Mouse (Mus musculus): ENCODE data around the gene Gjc3.

GRCm38 (mm10) chr5:137936486-137936885 lies 26.4 kb downstream of the Gjc3 start:
- TF ChIP-seq NRF1 (IDR thresholded peaks at IDR 0.05; ENCODE audit: low read depth, low read length) (no peak), CTCF (conservative IDR thresholded peaks at IDR 0.05 in 1 of 2, IDR thresholded peaks at IDR 0.05 in 1 of 2; ENCODE audit: low read depth in 2 of 2, low read length in 2 of 2) (no peak), POLR2A (IDR thresholded peaks at IDR 0.05; ENCODE audit: low read depth, low read length) (no peak), EP300 (IDR thresholded peaks at IDR 0.05; ENCODE audit: low read length) (no peak), RCOR1 (conservative IDR thresholded peaks at IDR 0.05; ENCODE audit: low read depth, low read length) (no peak), SMC3 (IDR thresholded peaks at IDR 0.05; ENCODE audit: low read depth, low read length) (no peak)

All from CH12.LX (cell line).